Mouse (Mus musculus) liver, postnatal 0 days (tissue): ENCODE results near the gene Foxa3.

Experiments
- CTCF ChIP-seq: sonication (generic); IDR thresholded peaks from 2 replicates; pipeline ENCODE4 v1.5.1; 2016; ENCODE audit warnings: antibody characterized with exemption, low read depth
- EP300 ChIP-seq: IDR thresholded peaks from 2 replicates; pipeline ENCODE4 v1.6.1; 2016; ENCODE audit warnings: antibody characterized with exemption, low read depth, mild to moderate bottlenecking

GRCm38 (mm10) chr7:19012882-19013281, 10.5 kb downstream of the Foxa3 start:
- TF ChIP-seq CTCF, result no peak
- TF ChIP-seq EP300, result peak; percentile 63
